Mouse (Mus musculus) ovary, postnatal 10 days (tissue): Measurements from ENCODE around the gene Tram2.

Source experiments
- DNase-seq: peaks from one replicate; pipeline ENCODE4 v3.0.0; 2022; ENCODE audit warnings: low spot score

Gene Tram2

GRCm38 (mm10) chr1:21079217-21079773 lies at the start of gene Tram2:
TSS of gene Tram2 (minus strand) at chr1:21079229.
- DNase-seq: peak; percentile 93

GRCm38 (mm10) chr1:21124713-21125336 lies 45.8 kb upstream of the Tram2 start:
- no peak for DNase-seq

- no peak for DNase-seq
These were observed 24.8 kb upstream of the Tram2 start for GRCm38 (mm10) chr1:21103784-21104183.

GRCm38 (mm10) chr1:21101221-21102006 lies 22.4 kb upstream of the Tram2 start:
- DNase-seq: no peak

DNA sequence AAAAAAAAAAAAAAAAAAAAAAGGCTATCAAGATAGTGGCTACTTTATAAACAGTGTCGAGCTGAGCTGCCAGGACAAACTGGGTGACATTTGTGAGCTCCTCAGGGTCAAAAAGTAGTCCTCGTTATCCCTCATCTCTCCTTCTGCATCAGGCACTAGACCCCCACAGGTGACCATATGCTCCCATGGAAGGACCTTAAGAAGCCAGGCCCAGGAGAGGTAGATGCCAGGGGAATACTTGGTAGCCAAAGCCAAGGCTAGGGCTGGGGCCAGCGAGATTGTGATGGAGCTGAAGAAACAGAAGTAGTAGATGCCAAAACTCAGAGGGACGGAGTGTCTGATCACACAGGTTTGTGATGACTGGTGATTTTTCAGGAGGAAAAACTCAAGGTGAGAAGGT lies 21.7 kb upstream of the Tram2 start:
- DNase-seq: no peak

DNA sequence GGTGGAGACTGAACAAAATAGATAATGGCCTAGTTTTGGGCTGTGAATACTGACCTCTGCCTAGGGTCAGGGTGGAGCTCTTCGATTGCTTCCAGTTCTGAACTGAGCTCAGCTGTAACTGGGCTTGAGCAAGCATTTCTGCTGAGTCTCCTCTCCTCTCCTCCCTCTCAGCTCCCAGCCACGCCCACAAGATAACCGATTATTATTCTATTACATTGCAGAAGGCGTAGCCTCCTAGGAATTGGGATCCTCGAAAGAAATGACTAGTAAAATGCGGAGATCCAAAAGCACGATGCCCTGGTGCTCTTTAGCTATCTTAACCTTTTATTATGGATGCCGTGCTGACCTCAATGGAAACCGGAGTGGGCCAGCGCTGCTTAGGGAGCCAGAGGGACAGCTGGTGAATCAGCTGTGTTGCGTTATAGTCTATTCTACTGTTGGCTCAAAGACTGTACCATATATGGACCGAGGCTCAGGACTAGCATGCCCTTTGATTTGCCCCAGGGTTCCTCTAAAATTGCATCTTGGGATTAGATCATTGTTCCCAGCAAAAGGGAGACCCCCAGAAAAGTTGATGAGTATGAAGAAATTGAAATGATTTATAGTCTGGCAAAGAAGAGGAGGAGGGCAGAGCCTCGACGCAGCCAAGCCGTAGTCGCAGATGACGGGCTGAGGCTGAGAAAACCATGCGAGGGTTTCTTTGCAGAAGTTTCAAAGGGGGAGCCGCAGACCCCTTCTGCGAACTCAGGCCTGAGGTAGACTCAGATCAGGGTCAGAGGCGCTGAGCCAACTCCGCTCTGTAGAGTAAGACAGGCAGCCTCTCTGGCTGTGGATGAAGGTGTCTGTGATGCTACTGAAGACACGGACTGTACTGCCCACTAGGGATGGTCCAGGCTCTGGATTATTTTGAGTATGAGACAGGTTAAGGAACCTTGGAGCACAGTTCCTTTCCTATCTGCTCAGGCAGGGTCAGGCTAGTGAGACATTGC lies 18.3 kb upstream of the Tram2 start:
- no peak for DNase-seq

DNA sequence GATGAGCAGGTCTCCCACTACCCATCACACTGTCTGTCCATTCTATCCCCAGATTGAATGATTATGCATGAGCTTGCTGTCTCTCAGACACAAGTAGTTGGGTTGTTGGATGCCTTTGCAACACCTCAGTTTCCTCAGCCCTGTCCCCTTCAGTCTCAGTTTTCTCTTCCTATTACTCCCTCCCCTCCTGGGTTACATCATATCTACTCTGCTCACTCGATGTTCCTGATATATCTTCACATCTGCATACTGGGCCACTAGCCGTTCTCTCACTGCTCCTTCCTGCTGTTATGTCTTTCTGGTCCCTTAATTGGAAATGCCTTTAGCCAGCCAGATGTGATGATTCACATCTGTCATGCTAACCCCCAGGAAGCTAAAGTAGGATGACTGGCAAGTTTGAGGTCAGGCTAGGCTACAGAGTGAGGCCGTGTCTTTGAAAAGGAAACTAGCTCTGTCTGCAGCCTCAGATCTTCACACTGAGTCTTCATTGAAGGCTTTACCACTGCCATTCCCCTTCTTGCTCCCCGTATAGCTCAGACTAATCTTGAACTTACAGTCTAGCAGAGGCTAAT lies 15.7 kb upstream of the Tram2 start:
- DNase-seq: no peak

DNA sequence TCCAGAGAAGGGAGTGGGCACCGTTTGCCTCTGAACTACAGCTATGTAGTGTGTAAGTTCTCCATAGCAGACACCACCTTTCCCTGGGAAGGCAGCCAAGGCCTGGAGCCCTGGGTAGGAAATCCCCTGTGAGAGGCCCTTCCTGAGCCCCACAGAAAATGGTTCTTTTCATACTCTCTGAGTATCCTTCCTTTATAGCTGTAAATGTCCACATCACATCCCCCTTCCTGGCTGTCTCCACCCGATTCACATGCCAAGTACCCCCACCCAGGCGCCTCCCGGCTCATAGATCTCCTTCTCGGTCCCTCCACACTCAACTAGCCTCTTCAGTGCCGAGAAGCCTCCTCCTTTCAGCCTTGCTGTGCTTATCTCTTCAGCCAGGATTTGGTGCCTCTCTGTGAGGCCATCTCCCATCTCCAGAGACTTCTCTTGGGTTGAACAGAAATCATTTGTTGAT lies 10.7 kb upstream of the Tram2 start:
- no peak for DNase-seq

DNA sequence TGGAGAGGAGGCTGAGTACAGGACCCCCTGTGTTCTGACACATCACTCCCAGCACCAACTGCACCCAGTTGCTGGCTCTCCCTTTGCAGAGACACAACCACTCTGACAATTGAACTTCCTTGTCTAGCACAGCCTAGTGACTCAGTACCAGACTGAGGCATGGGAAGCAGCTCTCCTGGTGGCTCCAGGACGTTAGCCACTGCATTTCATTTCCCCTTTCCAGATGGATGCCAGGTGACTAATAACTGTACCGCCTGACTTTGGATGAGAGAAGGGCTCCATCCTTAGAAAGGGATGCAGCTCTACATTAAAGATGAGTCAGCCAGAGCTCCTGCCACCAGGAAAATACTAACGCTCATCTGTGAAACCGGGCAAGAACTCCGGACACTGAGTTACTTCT lies 7.3 kb upstream of the Tram2 start:
- DNase-seq: no peak

- DNase-seq: no peak
These were observed 5.6 kb upstream of the Tram2 start for GRCm38 (mm10) chr1:21084661-21085060.

DNA sequence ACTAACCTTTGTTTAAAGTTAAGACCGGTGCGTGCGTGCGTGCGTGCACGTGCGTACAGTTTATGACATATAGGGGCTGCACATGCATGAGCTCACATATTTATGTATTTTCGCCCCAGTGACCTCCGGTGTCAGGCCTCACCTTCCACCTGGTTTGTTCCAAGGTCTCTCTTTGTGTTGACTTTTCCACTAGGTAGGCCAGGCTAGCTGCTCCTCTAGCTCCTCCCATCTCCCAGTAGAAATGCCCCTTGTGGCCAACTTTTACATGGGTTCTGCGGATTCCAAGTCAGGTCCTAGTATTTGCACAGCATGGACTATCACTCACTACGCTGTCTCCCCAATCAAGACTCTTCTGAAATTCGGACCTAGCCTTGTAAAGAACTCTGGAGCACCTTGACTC lies 1.3 kb upstream of the Tram2 start:
- DNase-seq: no peak

DNA sequence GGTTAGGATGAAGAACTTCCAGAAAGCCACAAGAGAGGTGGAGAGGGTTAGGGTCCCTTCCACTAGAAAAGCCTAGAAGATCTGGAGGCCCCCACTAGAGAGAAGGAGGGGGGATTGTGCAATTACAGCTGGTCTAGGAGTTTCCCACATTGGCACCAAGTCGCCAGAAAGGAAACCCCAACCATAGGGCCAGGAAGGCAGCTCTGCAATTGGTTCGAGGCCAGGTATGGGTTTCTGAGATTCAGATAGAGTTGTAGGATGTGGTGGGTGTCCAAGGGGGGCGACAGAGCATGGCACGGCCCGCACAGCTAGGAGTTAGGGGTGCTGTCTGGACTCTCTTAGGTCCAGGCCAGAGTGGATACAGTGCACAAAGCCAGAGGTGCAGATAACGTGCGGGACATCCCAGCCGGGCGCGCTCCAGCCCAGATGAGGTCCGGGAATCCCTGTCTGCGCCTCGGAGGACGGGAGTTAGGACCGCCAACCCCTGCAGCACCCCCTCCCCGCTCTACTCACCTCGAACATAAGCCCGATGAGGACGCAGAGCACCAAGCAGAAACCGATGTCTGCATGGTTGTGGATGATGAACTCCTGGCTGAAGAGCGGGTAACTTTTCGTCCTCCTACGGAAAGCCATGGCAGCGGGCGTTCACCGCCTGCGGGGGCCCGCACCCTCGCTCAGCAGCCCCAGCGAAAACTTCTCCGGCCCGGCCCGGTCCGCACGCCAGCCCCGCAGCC lies 381 bp downstream of the Tram2 start:
- DNase-seq: no peak

DNA sequence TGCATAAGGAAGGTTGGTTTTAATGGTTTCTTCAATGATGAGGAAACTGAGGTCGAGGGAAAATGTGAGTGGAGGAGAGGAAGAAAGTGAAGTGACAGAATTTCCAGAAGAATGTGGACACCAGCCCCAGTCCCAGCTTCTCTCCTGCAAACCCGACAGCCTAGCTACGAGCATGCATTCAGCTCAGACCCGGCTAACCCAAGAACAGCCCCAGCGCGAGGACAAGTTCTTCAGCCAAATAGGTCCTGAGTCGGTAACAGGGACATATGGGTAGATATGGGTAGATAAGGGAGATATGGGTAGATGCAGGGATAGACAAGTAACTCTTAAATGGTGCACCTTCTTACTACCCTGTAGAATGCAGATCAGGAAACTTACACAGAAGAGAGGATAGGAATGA lies 1.4 kb downstream of the Tram2 start:
- no peak for DNase-seq

DNA sequence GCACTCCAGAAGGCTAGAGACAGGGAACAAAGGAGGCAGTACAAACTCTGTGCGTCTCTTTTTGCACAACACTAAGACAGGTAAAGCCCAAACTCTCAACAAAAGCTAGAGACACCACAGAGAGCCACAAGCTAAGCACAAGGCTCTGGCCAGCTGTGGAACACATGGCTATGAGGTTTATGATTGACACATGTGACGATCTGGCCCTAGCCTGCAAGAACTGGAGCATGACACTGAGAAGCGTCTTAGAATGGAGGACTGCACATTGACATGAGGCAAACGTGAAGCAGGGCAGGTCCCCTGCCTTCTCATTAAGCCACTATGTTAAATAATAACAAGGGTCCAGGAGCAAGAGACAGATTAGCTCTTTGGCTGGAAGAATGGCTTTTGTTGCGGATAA lies 1.8 kb downstream of the Tram2 start:
- DNase-seq: no peak

DNA sequence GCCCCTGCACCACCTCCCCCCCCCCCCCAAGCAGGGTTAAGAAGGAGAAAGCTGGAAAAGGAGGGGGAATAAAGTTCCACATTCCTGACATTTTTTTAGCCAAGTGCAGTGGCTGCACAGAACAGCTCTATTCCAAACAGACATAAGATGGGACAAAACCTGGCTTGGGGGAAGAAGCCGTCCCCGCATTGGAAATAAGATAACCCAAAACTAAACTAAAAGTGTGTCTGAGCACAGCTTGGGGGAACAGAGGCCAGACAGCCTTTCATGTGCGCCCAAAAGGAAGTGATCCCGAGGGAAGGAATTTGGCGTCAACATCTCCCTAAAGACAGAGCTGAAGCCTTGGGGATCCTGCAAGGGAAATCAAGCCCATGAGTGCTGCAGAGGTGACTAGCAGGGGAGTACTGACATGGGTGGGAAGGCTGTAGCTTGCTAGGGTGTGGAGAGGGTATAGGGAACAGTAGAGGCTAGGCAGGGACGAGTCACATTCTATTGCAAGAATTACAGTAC lies 3.0 kb downstream of the Tram2 start:
- DNase-seq: no peak

DNA sequence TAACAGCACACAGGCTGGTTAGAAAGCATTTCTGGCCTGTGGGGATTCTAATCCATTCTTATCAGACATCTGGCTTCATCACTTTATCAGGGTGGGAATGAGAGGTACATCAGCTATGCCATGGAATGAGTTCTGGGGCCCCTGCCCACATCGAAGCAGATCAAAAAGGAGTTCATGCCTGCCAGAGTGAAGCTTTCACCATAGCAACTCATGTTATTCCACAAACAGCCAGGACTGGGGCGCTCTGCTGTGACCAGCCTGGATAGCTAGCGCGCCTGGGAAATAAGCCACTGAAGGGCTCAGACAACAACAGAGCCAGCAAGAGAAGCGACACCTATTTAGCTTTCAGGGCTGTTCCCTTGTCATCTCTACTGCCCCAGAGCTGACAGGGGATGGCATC lies 4.8 kb downstream of the Tram2 start:
- DNase-seq: no peak

- DNase-seq: no peak
These were observed 6.1 kb downstream of the Tram2 start for GRCm38 (mm10) chr1:21072875-21073444.

- DNase-seq: no peak
These were observed 8.4 kb downstream of the Tram2 start for GRCm38 (mm10) chr1:21070658-21071057.

GRCm38 (mm10) chr1:21069830-21070522 lies 9.1 kb downstream of the Tram2 start:
- no peak for DNase-seq

- DNase-seq: no peak
These were observed 10.5 kb downstream of the Tram2 start for GRCm38 (mm10) chr1:21068491-21068890.
